Mouse (Mus musculus) small intestine, adult 2 months (tissue): ENCODE results near the gene Olfr376. TPM values are rescaled to one million over a fixed set of nuclear protein-coding genes. Genes with fewer than 3 reads are reported as not detected.

Experiments used
- H3K27ac ChIP-seq: fragments of 200-500 bp; 2 replicates; pipeline ENCODE4 v1.5.1; 2012; ENCODE audit warnings: low read depth, low read length, control low read depth, inconsistent platforms; ENCODE audit not compliant: insufficient read depth
- H3K27me3 ChIP-seq: fragments of 200-500 bp; 2 replicates; pipeline ENCODE4 v1.6.1; 2012; ENCODE audit warnings: mild to moderate bottlenecking, moderate library complexity, low read length, inconsistent platforms; ENCODE audit not compliant: control insufficient read depth, insufficient read depth
- H3K36me3 ChIP-seq: fragments of 200-500 bp; 2 replicates; pipeline ENCODE4 v1.6.1; 2012; ENCODE audit warnings: mild to moderate bottlenecking, low read length, control low read depth, inconsistent platforms; ENCODE audit not compliant: control insufficient read depth, insufficient read depth
- H3K4me1 ChIP-seq: fragments of 200-500 bp; 2 replicates; pipeline ENCODE4 v1.6.1; 2012; ENCODE audit warnings: low read length, inconsistent platforms, mixed read lengths; ENCODE audit not compliant: control insufficient read depth, insufficient read depth, insufficient read length
- H3K4me3 ChIP-seq: fragments of 200-500 bp; 2 replicates; pipeline ENCODE4 v1.5.1; 2012; ENCODE audit warnings: low read depth, mild to moderate bottlenecking, control low read depth, inconsistent platforms, low read length, moderate library complexity
- CTCF ChIP-seq: fragments of 200-500 bp; IDR thresholded peaks from 2 replicates; pipeline ENCODE4 v1.5.1; 2012; ENCODE audit warnings: low read depth, mild to moderate bottlenecking, control low read depth, inconsistent platforms, low read length, moderate library complexity, mixed read lengths; ENCODE audit not compliant: insufficient replicate concordance, insufficient read length; ENCODE audit errors: extremely low read depth
- POLR2A ChIP-seq: fragments of 200-500 bp; IDR thresholded peaks from 2 replicates; pipeline ENCODE4 v1.6.1; 2012; ENCODE audit warnings: low read depth, mild to moderate bottlenecking, control low read depth, inconsistent platforms, low read length, moderate library complexity
- WGBS: fragments of 180-500 bp; shearing (Covaris S2); methylation state at CpG from one replicate; pipeline ENCODE4 v1.1.7; 2018; 5-methylcytosine and 5-hydroxymethylcytosine counted together
- polyA plus RNA-seq: library from polyadenylated mRNA; depleted of rRNA; stranded (reverse); fragments of >200 nt; gene quantifications from 2 replicates; pipeline ENCODE4 v1.2.3, GENCODE M21; 2012; rRNA removed

The Olfr376 gene
- polyA plus RNA-seq, 1 experiment = not detected

- TF ChIP-seq POLR2A (no peak), CTCF (no peak)
- no peaks in the 10 kb centered on the region for H3K27me3 ChIP-seq
- no peaks in the 10 kb centered on the region for H3K4me1 ChIP-seq
- H3K4me3 ChIP-seq = no peak within 1 kb of the TSS
- H3K27ac ChIP-seq = no peak within 1 kb of the TSS
- H3K36me3 ChIP-seq = no peaks in the 10 kb centered on the region
- 45% methylated on average over 3 of the region's 3 CpGs for WGBS
These were observed 20.6 kb upstream of the Olfr376 start, which contains the start of gene Olfr20 for GRCm38 (mm10) chr11:73350483-73350882. Gene Olfr20, plus strand, starts transcription at chr11:73350783.

- no peaks in the 10 kb centered on the region for H3K27me3 ChIP-seq
- no peaks in the 10 kb centered on the region for H3K36me3 ChIP-seq
- WGBS = 66% methylated on average over 4 of the region's 4 CpGs
- no peaks in the 10 kb centered on the region for H3K4me1 ChIP-seq
- H3K27ac ChIP-seq = no peak overlapping the region
- no peak overlapping the region for H3K4me3 ChIP-seq
- TF ChIP-seq POLR2A (no peak), CTCF (no peak)
These were observed 24.3 kb downstream of the Olfr376 start for GRCm38 (mm10) chr11:73395374-73395773.

- no peaks in the 10 kb centered on the region for H3K4me1 ChIP-seq
- no peaks in the 10 kb centered on the region for H3K36me3 ChIP-seq
- H3K27ac ChIP-seq = no peak within 1 kb of the TSS
- H3K27me3 ChIP-seq = no peaks in the 10 kb centered on the region
- TF ChIP-seq CTCF (no peak), POLR2A (no peak)
- no peak within 1 kb of the TSS for H3K4me3 ChIP-seq
These were observed 28.5 kb downstream of the Olfr376 start, which contains the start of gene Olfr1 for GRCm38 (mm10) chr11:73399514-73399913. Gene Olfr1, minus strand, starts transcription at chr11:73399614.

Other genes with a start within 250 kb of the Olfr376 start
- 0.84 and 2.5 TPM in 2 replicates for gene Haspin, start 233.0 kb upstream of the Olfr376 start, polyA plus RNA-seq
- gene P2rx5, start 210.8 kb upstream of the Olfr376 start, polyA plus RNA-seq = 0.15 and 0.17 TPM in 2 replicates
- gene Emc6, start 194.2 kb upstream of the Olfr376 start, polyA plus RNA-seq = 38.7 and 43.0 TPM in 2 replicates
- 75.1 and 181 TPM in 2 replicates for gene Tax1bp3, start 194.2 kb upstream of the Olfr376 start, polyA plus RNA-seq
- gene Ctns, start 172.2 kb upstream of the Olfr376 start, polyA plus RNA-seq = 7.1 and 16.4 TPM in 2 replicates
- 5.6 and 14.8 TPM in 2 replicates for gene Shpk, start 171.8 kb upstream of the Olfr376 start, polyA plus RNA-seq
- 0.10 and 0.25 TPM in 2 replicates for gene Trpv1, start 137.0 kb upstream of the Olfr376 start, polyA plus RNA-seq
- 0.17 and 0.86 TPM in 2 replicates for gene Trpv3, start 103.9 kb upstream of the Olfr376 start, polyA plus RNA-seq
- gene Aspa, start 41.6 kb upstream of the Olfr376 start, polyA plus RNA-seq = 1.4 and 9.3 TPM in 2 replicates
- not detected in 2 replicates for gene Gm49340, start 41.5 kb upstream of the Olfr376 start, polyA plus RNA-seq
- not detected in 2 replicates for gene Spata22, start 41.5 kb upstream of the Olfr376 start, polyA plus RNA-seq
- 0.22 TPM in 1 of 2 replicates, not detected in the other for gene Olfr20, start 20.5 kb upstream of the Olfr376 start, polyA plus RNA-seq
- not detected in 2 replicates for gene Olfr1, start 28.4 kb downstream of the Olfr376 start, polyA plus RNA-seq
- not detected in 2 replicates for gene Olfr378, start 57.2 kb downstream of the Olfr376 start, polyA plus RNA-seq
- not detected in 2 replicates for gene Olfr380, start 86.3 kb downstream of the Olfr376 start, polyA plus RNA-seq
- not detected in 2 replicates for gene Olfr381, start 120.4 kb downstream of the Olfr376 start, polyA plus RNA-seq
- not detected in 2 replicates for gene Olfr382, start 146.0 kb downstream of the Olfr376 start, polyA plus RNA-seq
- not detected in 2 replicates for gene Olfr385, start 221.8 kb downstream of the Olfr376 start, polyA plus RNA-seq
- not detected in 2 replicates for gene Olfr384, start 227.3 kb downstream of the Olfr376 start, polyA plus RNA-seq